Comparison of ENCODE assay signal across 8 mouse cellular contexts in the genomic region with DNA sequence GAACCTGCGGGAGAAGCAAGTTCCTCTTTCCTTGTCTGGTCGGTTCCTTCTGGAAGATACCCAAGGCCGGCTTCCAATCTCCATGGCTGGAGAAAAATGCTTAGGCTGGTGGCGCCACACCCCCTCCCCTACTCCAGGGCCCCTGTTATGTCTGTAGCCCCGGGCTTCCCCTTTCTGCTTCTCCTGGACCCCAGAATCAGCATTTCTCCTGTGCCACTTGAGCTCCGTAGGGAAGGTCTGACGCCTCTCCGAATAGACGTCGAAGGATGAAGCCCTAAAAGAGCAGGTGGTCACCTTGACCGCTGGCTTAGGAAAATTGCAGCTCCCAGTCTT. TPM values are rescaled to one million over a fixed set of nuclear protein-coding genes. Genes with fewer than 3 reads are reported as not detected.
DNase-seq lines count a peak whose midpoint lies in the region; ATAC-seq and TF ChIP-seq lines count a peak whose summit lies in the region.

No protein-coding gene starts in this region.

- H3K79me2 ChIP-seq in liver, adult 2 months (ENCODE audit: control insufficient read depth, insufficient read depth, low read length) = peaks cover 5% of the 10 kb centered on the region; the same call in 1 of the 2 replicates

- no peaks in the 10 kb centered on the region for H3K27me3 ChIP-seq in liver, adult 2 months (ENCODE audit: control insufficient read depth, insufficient read depth, low read length)
- H3K27me3 ChIP-seq in limb, embryonic 11.5 days (ENCODE audit: control insufficient read depth, insufficient read depth, low read length) = no peaks in the 10 kb centered on the region
- H3K27me3 ChIP-seq in neural tube, embryonic 14.5 days (ENCODE audit: control insufficient read depth, insufficient read depth, low read length) = no peaks in the 10 kb centered on the region

- peak overlapping the region; percentile 67 for H3K4me3 ChIP-seq in liver, adult 2 months (ENCODE audit: insufficient read depth, low read depth, low read length)
- peak overlapping the region; percentile 67 for H3K4me3 ChIP-seq in embryonic fibroblast, embryonic 13.5 days (ENCODE audit: insufficient read depth, low read length)
- peak overlapping the region; percentile 67 for H3K4me3 ChIP-seq in limb, embryonic 11.5 days (ENCODE audit: low read depth, low read length)
- H3K4me3 ChIP-seq in neural tube, embryonic 14.5 days (ENCODE audit: low read depth, low read length) = peak overlapping the region; percentile 53

- H3K27ac ChIP-seq in liver, adult 2 months (replicated peaks; ENCODE audit: insufficient read depth, low read depth, low read length) = no peak overlapping the region
- no peak overlapping the region for H3K27ac ChIP-seq in embryonic fibroblast, embryonic 13.5 days (ENCODE audit: insufficient read depth, low read length)
- H3K27ac ChIP-seq in limb, embryonic 11.5 days (replicated peaks; ENCODE audit: low read depth, low read length) = no peak overlapping the region
- peak overlapping the region; percentile 22; the same call in 1 of the 2 replicates for H3K27ac ChIP-seq in neural tube, embryonic 14.5 days (ENCODE audit: low read depth, low read length)

- DNase-seq in liver, adult 2 months (ENCODE audit: extremely low read depth, low read depth, low spot score) = no peak
- DNase-seq in liver = no peak
- no peak for DNase-seq in limb, embryonic 11.5 days (ENCODE audit: low spot score)
- no peak for DNase-seq in retina, embryonic 14.5 days (ENCODE audit: low spot score)
- no peak for DNase-seq in gastrocnemius, postnatal 25 days
- no peak for DNase-seq in thymus, postnatal 0 days (ENCODE audit: low spot score)

- 34% methylated on average over 11 of the region's 11 CpGs for WGBS in liver, adult 2 months
- 3% methylated on average over 11 of the region's 11 CpGs for WGBS in limb, embryonic 11.5 days
- 2% methylated on average over 11 of the region's 11 CpGs for WGBS in neural tube, embryonic 14.5 days

- no peak for TF ChIP-seq POLR2A in liver, adult 2 months (IDR thresholded peaks at IDR 0.05; ENCODE audit: extremely low read depth, insufficient read depth, low read length)
- no peak for TF ChIP-seq POLR2A in embryonic fibroblast, embryonic 13.5 days (IDR thresholded peaks at IDR 0.05; ENCODE audit: low read depth, low read length)

- peak overlapping the region; percentile 74 for H3K4me2 ChIP-seq in limb, embryonic 11.5 days (ENCODE audit: low read depth, severe bottlenecking)
- peak overlapping the region; percentile 69 for H3K4me2 ChIP-seq in neural tube, embryonic 14.5 days (ENCODE audit: low read depth, low read length)

- H3K9me3 ChIP-seq in limb, embryonic 11.5 days (ENCODE audit: control insufficient read depth, low read length) = no peaks in the 10 kb centered on the region
- no peaks in the 10 kb centered on the region for H3K9me3 ChIP-seq in neural tube, embryonic 14.5 days (ENCODE audit: control insufficient read depth, low read length)

- no peak for TF ChIP-seq CTCF in liver, adult 2 months (IDR thresholded peaks at IDR 0.05; ENCODE audit: low read depth, low read length)
- no peak for TF ChIP-seq CTCF in embryonic fibroblast, embryonic 13.5 days (IDR thresholded peaks at IDR 0.05; ENCODE audit: borderline replicate concordance, insufficient read depth, low read length)

- H3K36me3 ChIP-seq in liver, adult 2 months (ENCODE audit: control insufficient read depth, insufficient read depth, low read length) = no peaks in the 10 kb centered on the region
- no peaks in the 10 kb centered on the region for H3K36me3 ChIP-seq in limb, embryonic 11.5 days (ENCODE audit: control insufficient read depth, insufficient read depth, low read length)
- H3K36me3 ChIP-seq in neural tube, embryonic 14.5 days (ENCODE audit: control insufficient read depth, insufficient read depth, low read length) = no peaks in the 10 kb centered on the region

- H3K4me1 ChIP-seq in liver, adult 2 months (ENCODE audit: control insufficient read depth, insufficient read depth, low read length) = peaks cover 5% of the 10 kb centered on the region; the same call in 1 of the 2 replicates
- no peaks in the 10 kb centered on the region; the same call in 1 of the 2 replicates for H3K4me1 ChIP-seq in embryonic fibroblast, embryonic 13.5 days (ENCODE audit: control insufficient read depth, insufficient read depth, low read length)
- peaks cover 16% of the 10 kb centered on the region for H3K4me1 ChIP-seq in limb, embryonic 11.5 days (ENCODE audit: control insufficient read depth, insufficient read depth, low read length)
- H3K4me1 ChIP-seq in neural tube, embryonic 14.5 days (ENCODE audit: control insufficient read depth, insufficient read depth, low read length) = peaks cover 14% of the 10 kb centered on the region

- ATAC-seq in limb, embryonic 11.5 days (ENCODE audit: insufficient number of reproducible peaks, low FRiP score, low TSS enrichment, low read depth) = peak; percentile 3; the same call in 1 of the 2 replicates
- ATAC-seq in neural tube, embryonic 14.5 days (ENCODE audit: low read depth) = peak; percentile 12; the same call in 1 of the 2 replicates

- peak overlapping the region; percentile 33 for H3K9ac ChIP-seq in liver, adult 2 months (ENCODE audit: low read depth, low read length)
- H3K9ac ChIP-seq in limb, embryonic 11.5 days (ENCODE audit: low read length) = peak overlapping the region; percentile 70
- peak overlapping the region; percentile 53 for H3K9ac ChIP-seq in neural tube, embryonic 14.5 days (replicated peaks; ENCODE audit: low read depth, low read length)

RNA-seq across cellular contexts. Expression of a gene that starts 0.4 kb away (rescaled TPM):
- 7.5 and 8.0 TPM in 2 replicates for total RNA-seq in liver, adult 2 months (2014; rRNA removed)
- polyA plus RNA-seq in liver, adult 2 months (2012; rRNA removed) = 6.6 and 8.1 TPM in 2 replicates
- 3.4 and 5.3 TPM in 2 replicates for polyA plus RNA-seq in embryonic fibroblast, embryonic 13.5 days (2011; ENCODE audit: insufficient read length, low read depth, missing spikeins)
- polyA plus RNA-seq in limb, embryonic 11.5 days (2014; fragmentation: Nextera tagmentation; extraction: Ambion mirVana) = 16.0 and 17.0 TPM in 2 replicates
- 19.0 and 25.5 TPM in 2 replicates for polyA plus RNA-seq in neural tube, embryonic 14.5 days (2014; fragmentation: Nextera tagmentation; extraction: Ambion mirVana)
- total RNA-seq in gastrocnemius, postnatal 25 days (2021) = 1 to 10 TPM; 3.8 to 9.8 TPM
- polyA plus RNA-seq in thymus, postnatal 0 days (2015; fragmentation: Nextera tagmentation; extraction: Ambion mirVana) = 2.7 and 3.1 TPM in 2 replicates

RNA-seq across cellular contexts. Expression of a gene that starts 34.1 kb away (rescaled TPM):
- 0.18 and 0.27 TPM in 2 replicates for total RNA-seq in liver, adult 2 months (2014; rRNA removed)
- 0.06 and 0.17 TPM in 2 replicates for polyA plus RNA-seq in liver, adult 2 months (2012; rRNA removed)
- not detected in 2 replicates for polyA plus RNA-seq in embryonic fibroblast, embryonic 13.5 days (2011; ENCODE audit: insufficient read length, low read depth, missing spikeins)
- not detected in 2 replicates for polyA plus RNA-seq in limb, embryonic 11.5 days (2014; fragmentation: Nextera tagmentation; extraction: Ambion mirVana)
- polyA plus RNA-seq in neural tube, embryonic 14.5 days (2014; fragmentation: Nextera tagmentation; extraction: Ambion mirVana) = 0.12 and 0.13 TPM in 2 replicates
- not detected for total RNA-seq in gastrocnemius, postnatal 25 days (2021)
- 0.08 TPM in 2 replicates for polyA plus RNA-seq in thymus, postnatal 0 days (2015; fragmentation: Nextera tagmentation; extraction: Ambion mirVana)
